Mouse (Mus musculus) liver, embryonic 14.5 days (tissue): Measurements from ENCODE around the gene Slc36a2.

Experiments used
- CTCF ChIP-seq: IDR thresholded peaks from 2 replicates; pipeline ENCODE4 v1.5.1; 2016; ENCODE audit warnings: antibody characterized with exemption, low read depth, control low read depth
- EP300 ChIP-seq: IDR thresholded peaks from 2 replicates; pipeline ENCODE4 v1.6.1; 2016; ENCODE audit warnings: antibody characterized with exemption, low read depth

- TF ChIP-seq CTCF (no peak), EP300 (no peak)
Measured at GRCm38 (mm10) chr11:55136770-55137547, 47.9 kb downstream of the Slc36a2 start.
